Mouse (Mus musculus) liver, postnatal 0 days (tissue): ENCODE results near the gene Fam189a1.

Source experiments
- CTCF ChIP-seq: sonication (generic); IDR thresholded peaks from 2 replicates; pipeline ENCODE4 v1.5.1; 2016; ENCODE audit warnings: antibody characterized with exemption, low read depth
- EP300 ChIP-seq: IDR thresholded peaks from 2 replicates; pipeline ENCODE4 v1.6.1; 2016; ENCODE audit warnings: antibody characterized with exemption, low read depth, mild to moderate bottlenecking

GRCm38 (mm10) chr7:64716286-64716685, 440.1 kb downstream of the Fam189a1 start:
- no peak for TF ChIP-seq CTCF
- TF ChIP-seq EP300: no peak
